Mouse (Mus musculus) embryo, embryonic 10 days (tissue): ENCODE data around the gene Cadm3.
A peak's percentile ranks its signal among the peaks of the same experiment; 100 is the strongest.

Source experiments
- DNase-seq: peaks from one replicate; pipeline ENCODE4 v3.0.0-alpha.2; 2015; ENCODE audit warnings: low spot score

The Cadm3 gene

DNA sequence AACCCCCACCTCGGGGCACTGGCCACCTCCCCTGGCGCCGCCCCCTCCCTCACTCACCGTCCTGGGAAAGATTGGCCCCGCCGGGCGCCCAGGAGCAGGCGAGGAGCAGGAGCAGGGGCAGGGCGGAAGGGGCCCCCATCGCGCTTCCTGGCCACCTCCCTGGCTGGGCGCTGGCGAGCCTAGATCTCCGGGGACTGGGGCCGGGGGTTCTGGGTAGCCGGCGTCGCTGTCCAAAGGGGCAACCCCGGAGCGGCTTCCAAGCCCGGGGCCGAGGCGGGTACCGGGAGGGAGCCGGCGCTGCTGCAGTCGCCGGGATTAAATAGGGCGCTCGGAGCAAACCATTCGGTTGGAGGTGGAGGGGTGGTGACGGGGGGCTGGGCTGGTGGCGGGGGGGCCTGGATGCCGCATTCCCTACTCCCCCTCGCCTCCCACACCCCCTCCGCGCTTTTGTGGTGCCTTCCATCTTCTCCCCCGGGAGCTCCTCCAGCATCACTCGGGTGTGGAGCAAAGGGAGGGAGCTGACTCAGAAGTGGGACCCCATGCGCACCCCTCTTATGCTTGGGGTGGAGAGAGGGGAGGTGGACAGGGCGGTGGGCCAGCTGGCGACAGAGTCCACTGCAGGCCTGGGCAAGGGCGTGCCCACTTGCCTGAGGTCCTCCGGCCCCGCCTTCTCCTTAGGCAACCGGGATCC lies at the start of gene Cadm3:
Cadm3 (minus strand) TSS at position 340 of the 691 bp plus-strand sequence.
- peak; percentile 55 for DNase-seq

DNA sequence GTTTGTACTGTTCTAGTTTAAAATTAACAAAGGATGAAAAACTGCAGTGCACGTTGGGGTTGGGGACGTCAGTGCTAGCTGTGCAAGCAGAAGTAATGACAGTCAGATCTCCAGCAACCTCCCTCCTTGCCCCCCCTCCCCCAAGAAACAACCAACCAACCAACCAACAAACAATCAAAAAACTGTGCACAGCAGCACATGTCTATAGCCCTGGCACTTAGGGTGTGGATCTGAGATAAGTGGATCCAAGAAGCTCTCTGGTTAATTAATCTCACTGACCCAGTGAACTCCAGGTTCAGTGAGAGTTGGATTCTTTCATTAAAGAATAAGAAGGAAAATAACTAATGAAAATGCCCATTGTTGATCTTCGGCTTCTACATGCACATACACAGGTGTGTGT lies 47.1 kb upstream of the Cadm3 start:
- no peak for DNase-seq

DNA sequence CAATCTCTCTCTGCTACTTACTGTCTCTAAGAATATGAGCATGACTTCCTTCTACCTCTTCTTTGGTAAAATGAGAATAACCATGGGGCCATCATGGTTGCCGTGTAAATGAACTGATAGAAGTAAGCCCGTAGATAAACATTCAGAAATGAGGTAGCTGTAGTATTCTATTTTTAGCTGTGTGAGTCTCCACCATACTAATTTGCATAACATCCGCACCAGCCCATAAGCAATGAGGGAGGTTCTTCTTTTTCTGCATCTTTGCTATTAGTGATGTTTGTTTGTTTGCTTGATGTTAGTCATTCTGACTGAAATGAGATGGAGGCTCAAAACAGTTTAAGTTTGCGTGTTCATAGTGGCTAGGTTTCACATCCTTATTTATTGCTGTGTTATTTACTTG lies 44.4 kb upstream of the Cadm3 start:
- DNase-seq = no peak

DNA sequence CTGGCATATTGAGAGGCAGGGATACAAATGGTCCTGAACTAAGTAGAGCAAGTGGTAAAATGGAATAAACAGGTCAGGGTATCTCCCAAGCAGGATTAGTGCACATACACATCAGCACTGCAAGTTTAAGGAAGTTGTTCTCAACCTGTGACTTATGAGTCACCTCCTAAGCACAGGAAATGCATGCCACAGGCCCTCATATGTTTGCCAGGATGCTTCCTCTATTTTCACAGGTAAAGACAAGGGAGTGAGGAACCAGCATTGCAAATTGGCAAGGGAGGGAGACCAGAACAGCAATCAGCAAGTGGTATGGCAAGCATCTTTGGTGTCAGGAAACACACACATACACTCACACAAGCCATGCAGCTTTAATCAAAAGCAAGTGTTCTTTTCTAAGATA lies 41.6 kb upstream of the Cadm3 start:
- DNase-seq = no peak

DNA sequence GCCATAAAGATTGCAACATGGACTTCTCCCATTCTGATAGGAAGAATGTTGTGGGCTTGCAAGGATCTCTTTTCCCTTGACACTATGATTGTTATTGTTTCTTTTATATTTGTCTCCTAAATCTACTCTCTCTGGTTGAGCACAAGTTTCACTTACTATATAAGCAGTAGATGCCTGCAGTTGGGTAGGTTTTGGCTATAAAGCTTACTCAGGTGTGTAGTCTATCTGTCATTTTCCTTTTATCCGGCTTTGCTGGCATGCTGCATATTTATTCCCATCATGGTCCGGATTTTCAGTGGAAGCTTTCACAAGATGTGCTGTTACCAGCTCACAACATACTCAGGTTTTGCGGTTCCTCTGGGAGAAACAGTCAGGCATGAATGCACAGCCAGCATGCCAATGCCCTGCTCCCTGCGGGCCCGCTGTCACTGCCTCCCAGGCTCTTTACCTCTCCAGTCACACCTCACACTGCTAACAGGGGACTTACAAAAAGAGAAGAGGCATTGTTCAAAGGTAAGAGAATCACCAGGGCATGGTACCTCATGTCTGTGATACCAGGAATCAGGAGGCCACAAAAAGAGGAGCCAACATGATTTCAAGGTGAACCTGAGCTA lies 37.3 kb upstream of the Cadm3 start:
- no peak for DNase-seq

DNA sequence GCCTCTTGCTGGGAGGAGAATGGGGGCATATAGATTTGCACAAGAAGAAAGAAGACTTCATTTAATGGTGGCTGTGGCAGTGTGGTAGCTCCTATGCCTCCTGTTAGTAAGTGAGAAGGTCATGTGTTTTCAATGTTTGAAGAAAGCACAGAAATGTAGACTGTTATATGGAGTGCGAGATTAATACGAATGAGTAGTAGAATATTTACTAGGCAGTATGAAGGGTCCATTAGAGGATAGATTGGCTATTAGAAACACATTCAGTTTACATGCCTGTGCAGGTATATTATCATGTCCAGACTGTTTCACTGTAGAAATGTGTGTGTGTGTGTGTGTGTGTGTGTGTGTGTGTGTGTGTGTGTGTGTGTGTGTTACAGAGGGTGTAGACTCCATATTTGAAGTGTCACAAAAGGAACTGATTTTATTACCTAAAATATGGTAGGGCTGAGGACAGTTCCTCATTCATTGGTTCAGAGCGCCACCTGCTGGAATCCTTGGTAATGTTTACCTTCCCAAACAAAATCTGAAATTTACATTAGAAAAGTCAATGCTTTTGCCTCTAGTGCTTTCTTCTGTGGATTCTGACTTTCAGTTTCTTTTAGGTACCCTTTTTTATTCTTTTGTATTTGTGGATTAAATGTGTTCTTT lies 31.0 kb upstream of the Cadm3 start:
- peak; percentile 82 for DNase-seq

DNA sequence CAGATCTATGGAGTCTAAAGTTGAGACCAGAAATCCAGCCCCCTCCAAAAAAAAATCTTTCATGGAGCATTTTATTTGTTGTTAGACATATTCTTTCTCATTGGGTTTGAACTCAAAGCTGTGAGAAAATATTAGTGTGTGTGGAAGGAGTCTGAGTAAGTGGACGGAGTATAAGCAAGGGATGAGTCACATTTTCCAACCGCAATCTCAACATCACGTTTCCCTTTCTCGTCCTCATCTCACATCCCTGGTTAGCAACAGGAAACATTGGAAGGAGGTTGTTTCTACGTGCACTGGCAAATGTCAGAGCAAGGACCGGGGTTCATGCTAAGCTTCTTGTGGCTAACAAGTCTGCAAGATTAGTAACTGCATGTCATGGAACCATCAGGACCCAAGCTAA lies 24.3 kb upstream of the Cadm3 start:
- no peak for DNase-seq

DNA sequence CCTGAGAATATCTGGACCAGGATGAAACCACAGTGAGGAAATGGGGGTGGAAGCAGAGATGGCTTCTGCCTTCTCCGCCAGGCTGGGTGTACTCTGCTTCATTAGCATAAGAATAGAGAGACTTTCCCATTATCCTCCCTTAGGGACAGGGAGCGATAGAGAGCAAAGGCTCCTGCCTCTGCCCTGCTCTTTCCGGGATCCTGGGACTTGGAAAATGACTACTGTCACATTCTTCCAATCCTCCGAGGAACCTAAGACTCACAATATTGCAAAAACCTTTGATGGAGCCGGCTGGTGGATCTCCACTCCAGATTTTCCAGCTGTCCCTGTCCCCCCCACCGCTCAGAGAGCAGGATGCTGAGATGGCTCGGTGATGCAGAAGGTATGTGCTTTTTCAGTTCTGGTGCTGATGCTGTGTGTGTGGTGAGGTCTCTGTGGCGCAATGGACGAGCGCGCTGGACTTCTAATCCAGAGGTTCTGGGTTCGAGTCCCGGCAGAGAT lies 22.5 kb upstream of the Cadm3 start:
- peak; percentile 65 for DNase-seq

DNA sequence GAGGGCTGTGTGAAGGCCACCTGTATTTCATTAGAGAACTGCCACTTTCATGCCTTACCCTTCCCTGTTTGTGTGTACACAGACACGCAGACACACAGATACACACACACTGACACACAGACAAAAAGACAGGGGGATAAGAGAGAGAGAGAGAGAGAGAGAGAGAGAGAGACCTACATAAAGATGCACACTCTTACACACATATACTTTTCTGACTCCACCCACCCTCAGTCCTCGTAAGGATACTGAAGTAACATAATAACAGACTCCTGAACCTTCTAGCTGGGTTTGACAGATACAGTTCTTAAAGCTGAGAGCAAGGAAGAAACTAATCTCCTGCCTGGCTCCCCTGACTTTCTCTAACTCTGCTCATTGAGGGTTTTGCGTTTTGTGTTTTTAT lies 21.9 kb upstream of the Cadm3 start:
- DNase-seq = no peak

DNA sequence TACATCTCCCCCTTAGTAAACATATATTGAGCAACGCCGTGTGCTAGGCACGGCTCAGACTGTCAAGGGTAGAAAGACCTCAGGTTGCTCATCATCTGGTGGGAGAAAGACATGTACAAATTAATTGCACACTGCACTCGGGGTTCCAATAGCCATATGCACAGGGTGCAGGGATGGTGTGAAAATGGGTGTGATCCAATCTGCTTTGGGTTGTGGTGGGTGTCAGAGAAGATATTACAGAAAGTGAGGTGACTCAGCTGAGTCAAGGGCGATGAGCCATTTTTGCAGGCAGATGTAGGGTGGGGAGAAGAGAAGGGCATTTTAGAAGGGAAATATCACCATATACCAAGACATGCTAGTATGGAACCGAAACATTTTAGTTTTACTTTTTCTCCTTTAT lies 13.9 kb upstream of the Cadm3 start:
- DNase-seq = no peak

DNA sequence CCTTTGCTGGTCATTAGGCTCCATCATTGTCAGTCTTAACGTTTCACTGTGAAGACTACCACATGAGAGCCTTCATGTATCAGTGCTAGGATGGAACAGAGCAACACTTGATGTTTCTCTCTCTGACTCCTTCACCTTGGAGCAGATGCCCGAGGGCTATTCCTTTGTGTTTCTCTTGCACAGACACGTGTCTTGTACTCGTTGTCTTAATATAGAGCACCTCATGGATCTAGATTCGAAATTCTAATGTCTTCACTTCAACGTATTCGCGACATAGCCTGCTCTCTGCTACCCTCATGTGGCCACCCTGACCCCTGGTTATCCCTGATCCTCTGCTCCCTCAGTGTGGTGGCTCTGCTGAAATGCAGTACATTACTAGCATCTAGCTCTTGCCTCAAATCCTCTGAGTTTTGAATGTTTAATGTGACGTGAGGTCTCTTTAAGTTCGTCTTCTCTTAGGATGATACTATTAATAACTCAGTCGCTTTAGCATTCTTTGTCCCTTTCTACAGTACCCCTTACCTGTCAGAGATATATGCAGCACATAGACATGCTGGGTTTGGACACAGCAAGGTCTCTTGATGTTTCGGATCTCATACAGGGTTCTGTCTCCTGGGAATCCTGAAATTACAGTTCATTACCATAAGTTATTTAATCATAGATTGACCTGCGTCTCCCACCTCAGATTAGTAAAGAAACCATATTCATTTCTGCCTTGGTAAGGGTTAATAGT lies 10.1 kb upstream of the Cadm3 start:
- DNase-seq = peak; percentile 75

DNA sequence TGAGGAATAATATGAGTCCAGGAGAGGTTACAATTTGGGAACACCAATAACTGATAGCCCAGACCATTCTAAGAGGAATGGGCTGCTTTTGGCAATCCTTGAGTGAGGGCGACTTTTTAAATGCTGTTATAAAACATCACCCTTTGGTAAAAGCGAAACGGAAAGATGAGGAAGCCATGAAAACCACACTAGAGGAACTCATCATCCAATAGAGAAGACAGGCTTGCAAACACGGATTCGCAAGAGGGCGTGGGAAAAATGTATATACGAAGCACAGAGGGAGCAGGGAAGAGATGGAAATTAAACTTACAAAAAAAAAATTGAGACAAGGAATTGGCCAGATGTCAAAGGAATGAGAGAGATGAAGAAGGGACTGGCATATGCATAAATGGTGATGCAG lies 6.5 kb upstream of the Cadm3 start:
- no peak for DNase-seq

DNA sequence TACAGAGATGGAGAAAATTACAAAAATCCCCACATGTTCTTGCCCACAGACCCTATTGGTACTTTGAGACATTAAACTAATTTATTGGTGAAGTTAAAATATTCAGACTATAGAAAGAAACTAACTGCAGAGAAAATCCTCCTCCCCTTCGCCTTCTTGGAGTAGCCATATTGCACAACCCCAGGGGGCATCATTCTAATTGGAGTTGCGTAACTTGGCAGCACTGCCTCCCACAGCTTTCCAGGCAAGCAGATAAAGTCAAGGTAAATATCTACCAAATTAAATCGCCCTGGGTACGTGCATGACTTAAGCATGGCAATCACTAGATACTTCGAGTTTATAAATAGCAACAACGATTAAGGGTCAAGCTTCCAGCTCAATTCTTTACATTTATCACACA lies 4.1 kb upstream of the Cadm3 start:
- no peak for DNase-seq

DNA sequence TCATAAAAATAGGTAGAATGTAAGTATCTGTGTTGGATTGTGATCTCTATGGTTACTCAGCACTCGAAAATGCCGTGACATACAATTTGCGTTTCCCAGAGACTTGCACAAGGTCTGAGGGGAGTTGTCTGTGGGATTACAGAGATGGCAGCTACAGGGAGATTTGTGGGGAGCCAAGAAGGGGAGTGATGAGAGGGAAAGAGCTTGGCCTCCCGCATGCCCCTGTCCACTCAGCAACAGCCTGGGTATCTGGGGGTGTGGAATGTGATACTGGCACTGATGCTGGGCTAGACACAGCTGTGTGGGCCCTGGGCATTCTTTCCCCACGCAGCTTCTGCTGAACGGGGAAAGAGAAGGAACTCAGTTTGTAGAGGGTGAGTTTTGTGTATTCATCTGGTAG lies 3.0 kb upstream of the Cadm3 start:
- no peak for DNase-seq

DNA sequence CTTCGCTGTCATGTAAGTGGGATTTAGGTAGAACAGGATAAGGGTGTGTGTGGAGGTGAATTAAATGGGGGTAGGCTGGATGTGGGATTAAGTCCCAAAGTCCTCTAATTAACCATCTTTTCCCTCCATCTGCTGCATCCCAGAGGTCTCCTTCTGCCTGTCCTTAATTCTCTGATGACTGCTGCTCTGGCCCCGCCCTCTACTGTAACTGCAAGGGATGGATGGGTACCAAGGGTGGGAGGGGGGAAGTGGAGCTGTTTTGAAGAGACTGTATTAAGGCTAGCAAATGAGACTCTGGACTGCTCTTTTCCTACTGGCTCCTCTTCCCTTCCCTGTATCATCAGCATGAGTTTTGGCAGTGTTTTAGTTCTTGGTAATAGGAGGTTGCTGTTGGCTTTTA lies 2.1 kb upstream of the Cadm3 start:
- DNase-seq = no peak

DNA sequence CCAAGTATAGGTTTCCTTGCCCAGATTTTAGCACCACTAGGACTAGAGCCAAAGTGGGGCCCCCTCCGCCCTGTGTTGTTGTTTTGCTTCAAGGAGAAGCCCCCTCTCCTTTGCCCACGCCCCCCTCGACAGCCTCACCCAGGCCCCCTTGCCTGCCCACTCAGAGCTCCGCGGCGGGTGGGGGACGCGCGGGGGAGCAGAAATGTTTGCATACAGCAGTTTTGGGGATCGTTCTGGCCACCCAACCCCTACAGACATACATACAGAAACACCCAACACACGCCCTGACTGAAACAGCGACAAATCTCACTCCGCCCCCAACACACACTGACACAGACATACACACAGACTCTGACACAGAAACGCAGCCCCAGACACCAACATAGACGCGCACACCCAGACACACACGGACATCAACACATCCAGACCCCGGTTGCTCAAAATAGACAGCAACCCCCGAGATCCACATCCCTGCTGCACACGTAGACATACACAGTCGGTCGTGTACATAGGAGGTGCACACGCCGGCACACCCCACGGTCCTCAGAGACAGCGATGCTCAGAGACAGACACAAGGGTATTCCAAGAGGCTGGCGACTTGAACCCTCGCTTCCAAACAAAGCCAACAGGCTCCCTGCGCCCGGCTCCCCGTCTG lies 667 bp downstream of the Cadm3 start:
- peak; percentile 40 for DNase-seq

DNA sequence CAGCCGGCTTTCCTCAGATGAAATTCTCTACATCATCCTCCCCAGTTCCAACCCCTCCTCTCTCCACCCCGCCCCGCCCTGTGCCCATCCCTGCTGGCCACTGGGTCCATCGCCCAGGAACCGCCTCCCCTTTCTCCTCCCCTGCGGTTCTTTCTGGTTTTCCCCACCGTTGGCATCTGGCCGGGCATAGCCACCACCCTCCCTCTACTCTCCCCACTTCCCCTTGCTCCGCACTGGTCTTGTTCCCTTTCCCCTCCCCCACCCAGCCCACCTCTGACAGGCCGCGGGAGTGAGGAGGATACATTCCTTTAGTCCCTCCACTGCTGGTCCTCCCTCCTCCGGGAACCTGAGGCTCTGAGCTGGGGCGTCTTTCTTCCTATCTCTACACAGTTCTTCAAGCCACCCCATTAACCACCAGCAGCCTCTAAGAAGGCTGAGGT lies 1.5 kb downstream of the Cadm3 start:
- no peak for DNase-seq

DNA sequence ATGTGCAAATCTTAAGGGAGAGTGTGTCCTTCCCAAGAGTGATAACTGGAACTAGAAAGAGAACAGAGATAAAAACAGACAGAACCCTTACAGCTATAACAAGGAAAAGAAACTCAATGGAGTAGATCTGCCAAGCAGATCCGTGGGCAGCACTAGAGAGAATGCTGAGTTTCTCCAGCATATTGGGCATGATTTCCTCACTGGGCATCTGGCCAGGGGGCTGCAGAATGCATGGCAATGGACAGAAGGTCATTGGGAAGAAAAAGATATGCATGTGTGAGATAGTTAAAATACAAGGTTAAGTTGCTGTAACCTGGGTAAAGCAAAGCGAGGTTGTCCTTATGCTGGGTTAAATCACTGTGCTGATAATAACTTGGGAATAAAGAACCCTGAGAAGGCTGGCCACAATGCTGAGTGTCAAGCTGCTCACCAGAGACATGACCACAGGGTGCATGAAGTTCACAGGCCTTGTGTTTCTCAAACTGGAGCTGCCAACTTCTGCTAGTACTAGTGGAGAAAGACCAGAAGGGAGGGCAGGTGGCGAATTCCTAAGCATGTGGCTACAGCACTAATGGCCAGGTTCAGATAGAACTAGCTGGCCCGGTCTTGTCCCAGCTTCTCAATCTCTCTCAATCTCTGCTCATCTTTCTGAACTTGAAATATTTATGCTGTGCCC lies 3.2 kb downstream of the Cadm3 start:
- DNase-seq = no peak

DNA sequence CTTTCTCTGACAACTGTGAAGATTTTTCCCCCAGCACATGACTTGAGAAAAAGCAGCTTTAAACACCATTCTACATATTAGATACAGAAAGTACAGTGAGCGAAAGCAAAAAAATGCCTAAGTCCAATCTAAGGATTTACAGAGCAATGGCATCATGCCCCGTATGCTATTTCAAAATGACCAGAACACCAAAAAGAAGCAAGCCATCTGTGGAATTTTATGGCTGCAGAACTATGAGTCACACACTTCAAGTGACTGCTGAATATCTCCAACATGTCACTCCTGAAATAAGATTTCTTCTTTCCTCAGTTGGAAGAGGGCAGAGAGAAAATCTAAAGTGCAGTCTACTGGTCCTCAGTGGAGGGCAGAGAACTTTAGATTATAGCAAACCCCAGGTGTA lies 4.1 kb downstream of the Cadm3 start:
- no peak for DNase-seq

DNA sequence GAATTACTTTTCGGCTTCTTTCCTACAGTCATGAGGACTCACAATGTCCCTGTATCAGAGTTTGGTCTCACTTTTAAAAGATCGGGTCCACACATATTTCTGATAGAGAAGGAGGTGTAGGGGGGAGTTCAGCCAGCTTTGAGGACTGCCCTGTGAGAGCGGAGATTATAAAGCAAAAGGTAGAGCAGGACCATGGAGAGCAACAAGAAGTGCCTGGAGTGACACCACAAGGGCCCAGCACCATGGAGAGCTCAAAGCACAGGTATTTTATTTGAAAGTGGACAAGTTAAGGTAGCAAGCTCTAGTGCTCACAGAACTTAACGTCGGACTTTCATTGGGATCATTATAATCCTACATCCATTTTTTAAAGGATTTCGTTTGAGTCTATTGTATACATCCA lies 5.8 kb downstream of the Cadm3 start:
- DNase-seq = peak; percentile 83

DNA sequence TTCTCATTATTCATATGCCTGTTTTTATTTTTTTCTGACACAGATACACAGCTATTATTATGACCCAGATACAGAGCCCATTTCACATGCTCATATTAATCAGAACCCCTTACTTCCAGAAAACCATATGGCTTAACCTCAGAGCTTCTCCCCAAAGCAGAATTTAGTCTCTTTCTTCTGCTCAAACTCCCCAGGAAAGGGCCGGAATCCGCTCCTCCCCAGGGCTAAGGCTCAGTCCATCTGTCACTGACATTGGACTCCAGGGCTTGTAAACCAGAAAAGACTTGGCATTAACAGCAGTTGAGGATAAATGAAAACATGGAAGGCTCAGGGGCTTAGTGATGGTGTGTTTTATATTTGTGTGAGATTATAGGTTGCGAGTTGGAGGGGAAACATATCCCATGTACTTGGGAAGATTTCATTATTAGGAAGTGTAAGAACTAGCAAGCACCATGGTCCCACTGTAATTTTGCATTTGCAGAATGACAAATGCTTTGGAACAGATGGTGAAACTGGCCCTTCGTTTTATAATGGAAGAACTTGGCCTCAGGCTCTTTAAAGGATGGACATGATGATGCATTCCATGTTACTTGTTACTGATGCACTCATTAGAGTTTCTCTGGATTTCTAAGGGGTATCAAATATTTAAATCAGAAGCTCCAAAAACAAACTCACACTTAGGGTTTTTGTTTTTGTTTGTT lies 7.8 kb downstream of the Cadm3 start:
- no peak for DNase-seq
